Mouse (Mus musculus) adrenal gland (tissue): ENCODE measurements around the gene BC003965.
"Not testable (repeated sequence)": the region's sequence is repeated elsewhere in the genome, so short reads cannot be mapped to it uniquely, and the experiment has no call there.

ENCODE experiments used
- intact Hi-C: fragments of 180-260 bp; cut with DNase I; formaldehyde crosslinking; loops from one replicate; pipeline ENCODE4 v1.15.1; 2025

Gene BC003965

GRCm38 (mm10) chr17:25215431-25215830 lies 31.1 kb downstream of the BC003965 start:
- intact Hi-C loops: no loop called here

- intact Hi-C loops: no loop called here
Measured at GRCm38 (mm10) chr17:25218967-25219366, 34.6 kb downstream of the BC003965 start.

GRCm38 (mm10) chr17:25219492-25220295 lies 35.3 kb downstream of the BC003965 start:
- intact Hi-C loops: no loop called here

GRCm38 (mm10) chr17:25220746-25221145 lies 36.4 kb downstream of the BC003965 start:
- intact Hi-C loops: no loop called here

GRCm38 (mm10) chr17:25221821-25222503 lies 37.6 kb downstream of the BC003965 start:
- intact Hi-C loops: no loop called here

- intact Hi-C loops: not testable (repeated sequence)
Measured at GRCm38 (mm10) chr17:25222504-25222940, 38.2 kb downstream of the BC003965 start.

GRCm38 (mm10) chr17:25222951-25223601 lies 38.7 kb downstream of the BC003965 start:
- intact Hi-C loops: no loop called here

GRCm38 (mm10) chr17:25224586-25225222 lies 40.4 kb downstream of the BC003965 start:
- intact Hi-C loops: no loop called here

GRCm38 (mm10) chr17:25225659-25226058 lies 41.3 kb downstream of the BC003965 start:
- intact Hi-C loops: no loop called here

- intact Hi-C loops: no loop called here
Measured at GRCm38 (mm10) chr17:25227991-25228390, 43.6 kb downstream of the BC003965 start.

- intact Hi-C loops: not testable (repeated sequence)
Measured at GRCm38 (mm10) chr17:25230014-25230655, 45.8 kb downstream of the BC003965 start.

- intact Hi-C loops: no loop called here
Measured at GRCm38 (mm10) chr17:25230700-25231099, 46.3 kb downstream of the BC003965 start.

GRCm38 (mm10) chr17:25231621-25232020 lies 47.3 kb downstream of the BC003965 start:
- intact Hi-C loops: not testable (repeated sequence)

GRCm38 (mm10) chr17:25235635-25236034 lies 51.3 kb downstream of the BC003965 start:
- intact Hi-C loops: no loop called here
